10 mouse cellular contexts compared by ENCODE assay signal in genomic region chr12:53254160-53254480, GRCm38 (mm10). TPM values are rescaled to one million over a fixed set of nuclear protein-coding genes. Genes with fewer than 3 reads are reported as not detected.
DNase-seq lines count a peak whose midpoint lies in the region; ATAC-seq lines count a peak whose summit lies in the region.
"Had no signal": no experiment of that assay in that cellular context is flagged by ENCODE, and none has a peak within 500 bp of the region (broad histone marks: within the 10 kb centered on the region; RNA-seq: fewer than 3 reads in every experiment).

No protein-coding gene starts in this region.

- H3K9me3 ChIP-seq in heart, embryonic 13.5 days, result no peaks in the 10 kb centered on the region
- no peaks in the 10 kb centered on the region for H3K9me3 ChIP-seq in embryonic facial prominence, embryonic 10.5 days
- H3K9me3 ChIP-seq in hindbrain, embryonic 14.5 days (ENCODE audit: control insufficient read depth, low read length), result no peaks in the 10 kb centered on the region
- H3K9me3 ChIP-seq in midbrain, embryonic 11.5 days (ENCODE audit: control insufficient read depth, low read length), result no peaks in the 10 kb centered on the region

- 7% methylated on average over 6 of the region's 6 CpGs for WGBS in heart, embryonic 13.5 days
- WGBS in embryonic facial prominence, embryonic 10.5 days, result 1% methylated on average over 6 of the region's 6 CpGs
- 5% methylated on average over 6 of the region's 6 CpGs for WGBS in hindbrain, embryonic 14.5 days
- 2% methylated on average over 6 of the region's 6 CpGs for WGBS in midbrain, embryonic 11.5 days

- intact Hi-C loops in heart, postnatal 36 days (cut with DNase I), result loop anchor here (10.0 kb wide), 1 partner anchor 339 kb away; no protein-coding TSS in a partner anchor

- no peak for DNase-seq in heart, postnatal 36 days
- DNase-seq in embryonic facial prominence, embryonic 10.5 days (ENCODE audit: low spot score), result no peak
- no peak for DNase-seq in hindbrain, embryonic 14.5 days (ENCODE audit: low spot score)
- peak; percentile 95 for DNase-seq in midbrain, embryonic 11.5 days (ENCODE audit: low spot score, missing footprints)
- DNase-seq in adrenal gland, adult (ENCODE audit: inconsistent age in 2 of 2, low spot score in 1 of 2), result no peak
- no peak for DNase-seq in testis, postnatal 14 days (ENCODE audit: low spot score)
- DNase-seq in embryo, embryonic 11 days, result no peak
- DNase-seq: B cell, adult 2 months had no signal

- H3K27ac ChIP-seq in heart, embryonic 13.5 days (replicated peaks), result 0 out of 2 replicates have a peak overlapping the region, but pooled peaks have one; percentile 39
- H3K27ac ChIP-seq in embryonic facial prominence, embryonic 10.5 days (replicated peaks), result peak overlapping the region; percentile 98
- peak overlapping the region; percentile 98 for H3K27ac ChIP-seq in hindbrain, embryonic 14.5 days
- peak overlapping the region; percentile 96; the same call in 1 of the 2 replicates for H3K27ac ChIP-seq in midbrain, embryonic 11.5 days (ENCODE audit: low read depth, low read length)

- H3K4me2 ChIP-seq in heart, embryonic 13.5 days, result peak overlapping the region; percentile 93
- peak overlapping the region; percentile 85 for H3K4me2 ChIP-seq in hindbrain, embryonic 14.5 days (replicated peaks)
- H3K4me2 ChIP-seq in midbrain, embryonic 11.5 days, result peak overlapping the region; percentile 71

- peak overlapping the region; percentile 82 for H3K4me3 ChIP-seq in heart, embryonic 13.5 days
- H3K4me3 ChIP-seq in embryonic facial prominence, embryonic 10.5 days, result peak overlapping the region; percentile 79
- H3K4me3 ChIP-seq in hindbrain, embryonic 14.5 days (replicated peaks; ENCODE audit: low read length), result peak overlapping the region; percentile 89
- H3K4me3 ChIP-seq in midbrain, embryonic 11.5 days (ENCODE audit: low read depth, low read length), result peak overlapping the region; percentile 92

- peaks cover 14% of the 10 kb centered on the region for H3K4me1 ChIP-seq in heart, embryonic 13.5 days
- H3K4me1 ChIP-seq in embryonic facial prominence, embryonic 10.5 days, result peaks cover 25% of the 10 kb centered on the region
- H3K4me1 ChIP-seq in hindbrain, embryonic 14.5 days (replicated peaks; ENCODE audit: control insufficient read depth, insufficient read depth, low read length), result peaks cover 21% of the 10 kb centered on the region
- peaks cover 20% of the 10 kb centered on the region for H3K4me1 ChIP-seq in midbrain, embryonic 11.5 days (ENCODE audit: control insufficient read depth, insufficient read depth, low read length)

- H3K27me3 ChIP-seq in heart, embryonic 13.5 days (replicated peaks), result peaks cover 43% of the 10 kb centered on the region
- H3K27me3 ChIP-seq in embryonic facial prominence, embryonic 10.5 days (replicated peaks; ENCODE audit: low read depth, poor library complexity, severe bottlenecking), result peaks cover 46% of the 10 kb centered on the region
- H3K27me3 ChIP-seq in hindbrain, embryonic 14.5 days (ENCODE audit: control insufficient read depth, insufficient read depth, low read length), result 0 out of 2 replicates have a peak, but pooled peaks cover 5% of the 10 kb centered on the region
- H3K27me3 ChIP-seq in midbrain, embryonic 11.5 days (ENCODE audit: control insufficient read depth, insufficient read depth, low read length), result no peaks in the 10 kb centered on the region

- ATAC-seq in heart, embryonic 13.5 days (ENCODE audit: extremely low read depth, insufficient number of reproducible peaks, low FRiP score, low TSS enrichment), result no peak
- no peak for ATAC-seq in hindbrain, embryonic 14.5 days (ENCODE audit: low FRiP score)
- no peak for ATAC-seq in midbrain, embryonic 11.5 days (ENCODE audit: low FRiP score)

- H3K9ac ChIP-seq in heart, embryonic 13.5 days, result peak overlapping the region; percentile 92
- peak overlapping the region; percentile 97 for H3K9ac ChIP-seq in hindbrain, embryonic 14.5 days
- H3K9ac ChIP-seq in midbrain, embryonic 11.5 days (ENCODE audit: low read length), result peak overlapping the region; percentile 99

- H3K36me3 ChIP-seq in heart, embryonic 13.5 days, result no peaks in the 10 kb centered on the region
- H3K36me3 ChIP-seq in embryonic facial prominence, embryonic 10.5 days (replicated peaks), result no peaks in the 10 kb centered on the region
- no peaks in the 10 kb centered on the region for H3K36me3 ChIP-seq in hindbrain, embryonic 14.5 days (replicated peaks; ENCODE audit: control insufficient read depth, insufficient read depth)
- H3K36me3 ChIP-seq in midbrain, embryonic 11.5 days (ENCODE audit: control insufficient read depth, insufficient read depth, low read length), result no peaks in the 10 kb centered on the region

RNA-seq across cellular contexts. Expression of gene Npas3, which starts 5.6 kb away (rescaled TPM):
- 0.94 and 1.1 TPM in 2 replicates for polyA plus RNA-seq in heart, embryonic 13.5 days (2015; fragmentation: Nextera tagmentation; extraction: Ambion mirVana)
- total RNA-seq in heart, postnatal 36 days (2021), result under 1 TPM; 0.79 to 0.83 TPM
- 2.2 and 2.7 TPM in 2 replicates for polyA plus RNA-seq in embryonic facial prominence, embryonic 10.5 days (2016; fragmentation: Nextera tagmentation; extraction: Ambion mirVana)
- polyA plus RNA-seq in hindbrain, embryonic 14.5 days (2014; fragmentation: Nextera tagmentation; extraction: Ambion mirVana), result 25.9 and 31.5 TPM in 2 replicates
- polyA plus RNA-seq in midbrain, embryonic 11.5 days (2014; fragmentation: Nextera tagmentation; extraction: Ambion mirVana), result 17.7 and 19.5 TPM in 2 replicates
- total RNA-seq: liver, adult 2 months had no signal

Comparison
In these comparisons a context has a peak if more than half of its experiments do, and no peak if none do; other contexts are left out.
1. H3K27ac ChIP-seq: peak in every context shown above with its lines; median percentile 98 in embryonic facial prominence, embryonic 10.5 days; 98 in hindbrain, embryonic 14.5 days; 96 in midbrain, embryonic 11.5 days; 39 in heart, embryonic 13.5 days.